Mouse (Mus musculus): ENCODE measurements around the gene Gm5426. TPM values are rescaled to one million over a fixed set of nuclear protein-coding genes. Genes with fewer than 3 reads are reported as not detected.

Gene Gm5426
- not detected for total RNA-seq (2023)

DNA sequence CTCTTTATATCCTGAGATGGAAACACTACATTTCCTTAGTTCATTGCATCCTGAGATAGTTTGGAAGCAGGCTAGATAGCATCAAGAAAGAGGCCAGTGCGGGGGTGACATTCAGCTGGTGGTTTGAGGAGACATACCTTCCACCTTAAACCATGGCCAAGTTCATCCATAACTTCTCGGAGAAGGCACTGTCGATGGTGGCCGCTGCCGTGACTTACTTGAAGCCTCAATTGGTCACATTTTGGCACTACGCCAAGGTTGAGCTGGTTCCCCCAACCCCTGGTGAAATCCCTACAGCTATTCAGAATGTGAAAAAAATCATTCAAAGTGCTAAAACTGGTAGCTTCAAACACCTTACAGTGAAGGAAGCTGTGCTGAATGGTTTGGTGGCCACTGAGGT lies at the start of gene Gm5426:
Gene Gm5426 (plus strand): TSS at position 153 of the 400 bp plus-strand sequence.

Other genes with a start within 250 kb of the Gm5426 start
- 3.1 TPM for gene Eea1, start 196.0 kb upstream of the Gm5426 start, total RNA-seq (2023)